Mouse (Mus musculus): Measurements from ENCODE around the gene Arhgef11.
"Not testable (repeated sequence)": the region's sequence is repeated elsewhere in the genome, so short reads cannot be mapped to it uniquely, and the experiment has no call there.

Gene Arhgef11

GRCm38 (mm10) chr3:87616957-87617810, at the start of gene Arhgef11:
TSS of gene Arhgef11 (plus strand) at chr3:87617559.
- DNase-seq (ENCODE audit: inconsistent age in 2 of 2, low spot score in 1 of 2): peak; percentile 91 to 94

- DNase-seq (ENCODE audit: inconsistent age in 2 of 2, low spot score in 1 of 2): no peak
Observed at GRCm38 (mm10) chr3:87568681-87569080, 48.7 kb upstream of the Arhgef11 start.

DNA sequence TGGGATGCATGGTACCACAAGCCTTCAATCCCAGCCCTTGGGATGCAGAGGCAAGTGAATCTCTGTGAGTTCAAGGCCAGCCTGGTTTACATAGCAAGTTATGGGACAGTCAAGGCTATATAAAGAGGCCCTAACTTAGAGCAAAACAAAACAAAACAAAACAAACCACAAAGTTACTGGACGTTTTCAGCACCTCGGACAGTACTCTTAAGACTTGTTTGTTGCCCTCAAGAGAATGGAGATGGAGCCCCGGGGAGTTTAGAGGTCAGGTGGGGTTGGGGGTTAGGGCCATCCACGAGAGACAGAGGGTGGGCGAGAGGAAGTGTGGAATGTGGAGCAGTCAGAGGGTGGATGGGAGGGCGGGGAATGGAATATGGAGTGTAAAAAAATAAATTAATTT, 41.6 kb upstream of the Arhgef11 start:
- no peak for DNase-seq (ENCODE audit: inconsistent age in 2 of 2, low spot score in 1 of 2)

- no peak for DNase-seq (ENCODE audit: inconsistent age in 2 of 2, low spot score in 1 of 2)
Observed at GRCm38 (mm10) chr3:87582259-87582658, 35.1 kb upstream of the Arhgef11 start.

DNA sequence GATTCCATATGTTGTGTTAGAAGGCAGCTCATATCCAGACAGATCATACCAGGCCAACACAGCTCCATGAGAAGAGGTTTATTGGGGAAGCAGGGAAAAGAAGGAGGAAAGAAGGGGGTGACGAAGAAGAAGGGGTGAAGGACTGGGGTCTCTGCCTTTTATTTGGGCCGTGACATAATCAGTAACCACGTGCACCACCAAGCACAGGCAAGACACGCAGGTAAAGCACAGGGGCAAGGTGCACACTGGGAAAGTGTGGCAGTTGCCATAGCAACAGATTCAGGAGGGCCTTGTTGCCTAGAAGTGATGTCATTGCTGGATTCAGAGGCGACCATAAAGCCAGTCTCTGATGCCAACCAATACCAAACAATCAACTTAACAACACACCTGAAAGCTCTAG, 23.6 kb upstream of the Arhgef11 start:
- no peak for DNase-seq (ENCODE audit: inconsistent age in 2 of 2, low spot score in 1 of 2)

- not testable (repeated sequence) for DNase-seq (ENCODE audit: inconsistent age in 2 of 2, low spot score in 1 of 2)
Observed at GRCm38 (mm10) chr3:87595328-87595727, 22.0 kb upstream of the Arhgef11 start.

DNA sequence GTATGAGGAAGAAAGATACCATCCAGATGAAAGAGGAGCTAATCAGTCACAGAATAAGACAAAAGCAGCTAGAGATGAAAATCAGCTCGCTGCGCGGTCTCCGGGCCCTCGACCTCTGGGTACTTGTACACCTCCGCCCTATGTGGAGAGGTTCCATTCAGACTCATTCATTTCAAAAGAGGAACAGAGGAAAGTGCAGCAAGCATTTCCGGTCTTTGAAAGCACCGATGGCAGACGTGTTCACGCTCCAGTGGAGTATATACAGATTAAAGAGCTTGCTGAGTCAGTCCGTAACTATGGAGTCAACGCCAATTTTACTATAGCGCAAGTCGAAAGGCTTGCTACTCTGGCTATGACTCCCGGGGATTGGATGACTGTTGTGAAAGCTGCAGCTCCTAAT, 16.3 kb upstream of the Arhgef11 start:
- not testable (repeated sequence) for DNase-seq (ENCODE audit: inconsistent age in 2 of 2, low spot score in 1 of 2)

DNA sequence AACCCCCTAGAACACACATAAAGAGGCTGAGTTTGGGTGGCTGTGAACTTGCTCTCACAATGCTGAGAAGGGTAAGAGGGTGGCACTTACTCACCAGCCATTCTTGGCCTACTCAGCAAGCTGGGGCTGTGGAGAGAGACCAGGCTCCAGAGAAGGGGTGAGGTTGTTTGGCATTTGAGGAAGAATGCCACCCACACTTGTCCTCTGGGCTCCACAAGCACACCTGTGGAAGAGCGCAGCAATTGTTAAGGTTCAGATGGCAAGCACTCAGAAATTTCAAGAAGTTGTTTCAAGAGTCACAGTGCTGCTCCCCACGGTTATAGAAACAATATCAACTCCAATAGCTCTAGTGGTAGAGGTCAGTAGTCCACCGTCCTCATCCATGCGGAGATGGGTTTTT, 1.0 kb upstream of the Arhgef11 start:
- peak in 1 of 2 experiments; percentile 25 for DNase-seq (ENCODE audit: inconsistent age in 2 of 2, low spot score in 1 of 2)

DNA sequence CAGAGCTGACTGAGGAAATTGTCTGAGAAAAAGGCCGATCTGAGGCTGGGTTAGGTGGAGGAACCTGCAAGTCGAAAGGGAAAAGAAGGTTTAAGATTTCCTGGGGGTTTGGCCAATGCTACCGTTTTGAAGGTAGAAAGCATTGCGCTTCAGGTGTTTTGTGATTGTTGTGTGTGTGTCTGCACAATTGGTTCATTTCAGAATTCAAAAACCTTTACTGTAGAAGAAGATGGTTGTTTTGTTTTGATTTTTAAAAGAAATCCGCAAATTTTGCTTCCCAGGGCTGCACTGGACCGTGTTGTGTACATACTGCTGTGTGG, 412 bp downstream of the Arhgef11 start:
- no peak for DNase-seq (ENCODE audit: inconsistent age in 2 of 2, low spot score in 1 of 2)

- DNase-seq (ENCODE audit: inconsistent age in 2 of 2, low spot score in 1 of 2): peak in 1 of 2 experiments; percentile 55
Observed at GRCm38 (mm10) chr3:87618240-87618639, 881 bp downstream of the Arhgef11 start.

DNA sequence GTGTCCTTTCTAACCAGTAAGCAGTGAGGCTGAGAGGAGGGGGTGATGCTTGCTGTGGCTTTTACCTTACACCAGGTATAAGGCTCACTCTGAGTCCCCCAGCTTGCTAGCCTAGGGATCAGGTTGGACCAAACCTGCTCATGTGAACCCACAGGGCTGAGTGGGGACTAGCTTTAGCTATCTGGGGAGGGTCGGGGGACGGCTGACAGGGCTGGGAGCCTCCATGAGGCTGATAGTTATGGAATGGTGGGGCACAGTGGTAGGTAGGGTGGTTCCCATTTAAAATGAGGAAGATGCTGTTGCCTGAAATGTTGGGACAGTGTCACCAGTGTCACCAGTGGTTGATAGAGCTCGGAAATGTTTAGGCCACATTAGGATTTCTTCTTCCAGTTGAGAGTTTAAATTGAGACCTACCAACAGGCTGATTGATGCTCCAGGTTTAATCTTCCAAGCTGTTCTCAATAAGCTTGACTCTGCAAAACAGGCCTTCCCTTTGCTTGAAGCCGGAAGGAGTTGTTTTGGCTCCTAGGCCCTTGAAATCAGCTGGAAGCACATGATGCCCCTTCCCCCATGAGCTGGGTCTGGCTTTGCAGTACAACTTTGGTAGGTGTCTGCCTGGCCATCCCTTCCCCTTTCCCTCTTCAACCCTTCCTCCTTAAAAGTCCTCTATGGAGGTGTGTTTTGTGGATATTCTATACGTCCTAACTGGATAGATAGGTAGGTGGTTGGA, 1.8 kb downstream of the Arhgef11 start:
- peak in 1 of 2 experiments; percentile 61 for DNase-seq (ENCODE audit: inconsistent age in 2 of 2, low spot score in 1 of 2)

GRCm38 (mm10) chr3:87620218-87620891, 3.0 kb downstream of the Arhgef11 start:
- DNase-seq (ENCODE audit: inconsistent age in 2 of 2, low spot score in 1 of 2): no peak

GRCm38 (mm10) chr3:87624899-87625298, 7.5 kb downstream of the Arhgef11 start:
- DNase-seq (ENCODE audit: inconsistent age in 2 of 2, low spot score in 1 of 2): no peak

GRCm38 (mm10) chr3:87630899-87631298, 13.5 kb downstream of the Arhgef11 start:
- no peak for DNase-seq (ENCODE audit: inconsistent age in 2 of 2, low spot score in 1 of 2)

GRCm38 (mm10) chr3:87631408-87631807, 14.0 kb downstream of the Arhgef11 start:
- no peak for DNase-seq (ENCODE audit: inconsistent age in 2 of 2, low spot score in 1 of 2)

DNA sequence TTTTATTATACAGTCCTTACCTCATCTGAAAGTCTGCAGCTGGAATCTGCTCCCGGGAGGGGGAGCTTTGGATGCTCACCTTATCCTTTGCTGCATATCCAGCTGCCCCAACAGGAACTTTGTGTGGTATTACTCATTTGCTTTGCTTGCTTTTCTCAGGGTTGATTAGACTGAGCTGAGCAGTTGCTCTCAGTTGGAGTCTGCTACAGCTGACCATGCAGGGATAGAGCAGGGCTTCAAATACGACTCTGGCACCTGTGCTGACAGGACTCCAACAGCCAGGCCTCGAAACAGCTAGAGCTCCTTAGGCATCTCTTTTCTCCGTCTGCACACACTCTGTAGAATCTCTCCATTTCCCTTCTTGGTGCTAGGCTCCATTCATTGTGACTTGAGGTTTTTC, 18.2 kb downstream of the Arhgef11 start:
- no peak for DNase-seq (ENCODE audit: inconsistent age in 2 of 2, low spot score in 1 of 2)

- DNase-seq (ENCODE audit: inconsistent age in 2 of 2, low spot score in 1 of 2): no peak
Observed at GRCm38 (mm10) chr3:87643453-87643852, 26.1 kb downstream of the Arhgef11 start.

DNA sequence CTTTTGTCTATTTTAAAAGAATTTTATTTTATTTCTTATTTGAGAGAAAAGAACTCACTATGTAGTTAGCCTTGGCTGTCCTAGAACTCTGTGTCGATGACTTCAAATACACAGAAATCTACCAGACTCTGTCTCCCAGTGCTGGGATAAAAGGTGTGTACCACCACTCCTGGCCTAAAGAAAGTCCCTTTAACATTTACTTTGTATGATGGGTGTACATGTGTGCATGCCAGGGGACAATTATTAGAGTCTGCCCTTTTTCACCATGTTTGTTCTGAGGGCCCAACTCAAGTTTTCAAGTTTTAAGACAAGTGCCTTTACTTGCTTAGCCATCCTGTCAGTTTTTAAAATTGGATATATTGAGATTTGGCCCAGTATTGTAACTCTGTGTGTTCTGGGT, 28.8 kb downstream of the Arhgef11 start:
- DNase-seq (ENCODE audit: inconsistent age in 2 of 2, low spot score in 1 of 2): no peak

- no peak for DNase-seq (ENCODE audit: inconsistent age in 2 of 2, low spot score in 1 of 2)
Observed at GRCm38 (mm10) chr3:87649063-87649462, 31.7 kb downstream of the Arhgef11 start.

GRCm38 (mm10) chr3:87658348-87658747, 41.0 kb downstream of the Arhgef11 start:
- no peak for DNase-seq (ENCODE audit: inconsistent age in 2 of 2, low spot score in 1 of 2)

- DNase-seq (ENCODE audit: inconsistent age in 2 of 2, low spot score in 1 of 2): peak in 1 of 2 experiments; percentile 34
Observed at GRCm38 (mm10) chr3:87659692-87660429, 42.5 kb downstream of the Arhgef11 start.

Measured in adrenal gland, adult (tissue).